Mouse (Mus musculus) limb, embryonic 14.5 days (tissue): ENCODE data around the gene Gale. TPM values are rescaled to one million over a fixed set of nuclear protein-coding genes. Genes with fewer than 3 reads are reported as not detected.

ENCODE experiments used
- ATAC-seq: fragments of 200-750 bp; cut with Nextera tagmentation; 2 replicates; pipeline ENCODE4 v1.8.0; 2017; ENCODE audit warnings: low read depth, moderate number of reproducible peaks, moderate TSS enrichment; ENCODE audit not compliant: low FRiP score
- DNase-seq: peaks from one replicate; pipeline ENCODE4 v3.0.0-alpha.2; 2015; ENCODE audit warnings: low spot score
- H3K27ac ChIP-seq: fragments of 300-500 bp; sonication (generic); replicated peaks from 2 replicates; pipeline ENCODE4 v1.5.1; 2014; ENCODE audit warnings: low read depth, mild to moderate bottlenecking, low read length, moderate library complexity, mixed read lengths
- H3K27me3 ChIP-seq: fragments of 300-500 bp; sonication (generic); 2 replicates; pipeline ENCODE4 v1.6.1; 2014; ENCODE audit warnings: low read length, mixed read lengths; ENCODE audit not compliant: control insufficient read depth, insufficient read depth
- H3K36me3 ChIP-seq: fragments of 300-500 bp; sonication (generic); 2 replicates; pipeline ENCODE4 v1.6.1; 2014; ENCODE audit warnings: mild to moderate bottlenecking, low read length, moderate library complexity, mixed read lengths; ENCODE audit not compliant: control insufficient read depth, insufficient read depth
- H3K4me1 ChIP-seq: fragments of 300-500 bp; sonication (generic); 2 replicates; pipeline ENCODE4 v1.6.1; 2014; ENCODE audit warnings: antibody characterized with exemption, low read length, mixed read lengths; ENCODE audit not compliant: control insufficient read depth, insufficient read depth
- H3K4me2 ChIP-seq: fragments of 300-500 bp; sonication (generic); replicated peaks from 2 replicates; pipeline ENCODE4 v1.6.1; 2014; ENCODE audit warnings: low read depth, mild to moderate bottlenecking, low read length, moderate library complexity; ENCODE audit not compliant: severe bottlenecking
- H3K4me3 ChIP-seq: fragments of 300-500 bp; sonication (generic); replicated peaks from 2 replicates; pipeline ENCODE4 v1.5.1; 2014; ENCODE audit warnings: low read length
- H3K9ac ChIP-seq: fragments of 300-500 bp; sonication (generic); 2 replicates; pipeline ENCODE4 v1.6.1; 2014; ENCODE audit warnings: mild to moderate bottlenecking, low read depth, low read length, moderate library complexity; ENCODE audit not compliant: severe bottlenecking
- H3K9me3 ChIP-seq: fragments of 300-500 bp; sonication (generic); 2 replicates; pipeline ENCODE4 v1.6.1; 2016; ENCODE audit warnings: low read length; ENCODE audit not compliant: control insufficient read depth
- POLR2A ChIP-seq: fragments of 200-500 bp; IDR thresholded peaks from 2 replicates; pipeline ENCODE4 v1.8.0; 2012; ENCODE audit warnings: inconsistent platforms, mild to moderate bottlenecking, moderate library complexity, borderline replicate concordance; ENCODE audit not compliant: insufficient read depth, insufficient read length; ENCODE audit errors: extremely low read depth
- WGBS: fragments of 180-500 bp; shearing (Covaris S2); extraction: QIAGEN DNeasy Blood & Tissue Kit; methylation state at CpG from one replicate; pipeline ENCODE4 v1.1.7; 2014; 5-methylcytosine and 5-hydroxymethylcytosine counted together
- polyA plus RNA-seq, 2 experiments: library from polyadenylated mRNA; depleted of rRNA in 1 of 2; stranded (reverse) in 1 of 2; unstranded in 1 of 2; fragments of >200 nt; fragmentation: Nextera tagmentation in 1 of 2; extraction: Ambion mirVana in 1 of 2; gene quantifications; 2 replicates each; pipeline versions ENCODE4 v1.2.1 to v1.2.3; 2012 to 2014

Gale gene
- polyA plus RNA-seq, 2 experiments, result 59.3 to 83.7 TPM

- peak within 1 kb of the TSS; percentile 79 for H3K4me2 ChIP-seq
- peak within 1 kb of the TSS; percentile 77 for H3K27ac ChIP-seq
- peaks cover 22% of the 10 kb centered on the region for H3K36me3 ChIP-seq
- ATAC-seq (peak; percentile 88), DNase-seq (peak; percentile 87)
- under 1% methylated on average over 53 of the region's 81 CpGs for WGBS
- H3K9ac ChIP-seq, result peak within 1 kb of the TSS; percentile 90
- no peaks in the 10 kb centered on the region for H3K27me3 ChIP-seq
- H3K4me1 ChIP-seq, result peaks cover 11% of the 10 kb centered on the region
- peak; percentile 89; the same call in 1 of the 2 replicates for TF ChIP-seq POLR2A
- peak within 1 kb of the TSS; percentile 93 for H3K4me3 ChIP-seq
- H3K9me3 ChIP-seq, result no peaks in the 10 kb centered on the region
These were observed 23.6 kb downstream of the Gale start, which contains the start of gene Pithd1 for GRCm38 (mm10) chr4:135986943-135987710. Pithd1 (minus strand) TSS chr4:135987264.

DNA sequence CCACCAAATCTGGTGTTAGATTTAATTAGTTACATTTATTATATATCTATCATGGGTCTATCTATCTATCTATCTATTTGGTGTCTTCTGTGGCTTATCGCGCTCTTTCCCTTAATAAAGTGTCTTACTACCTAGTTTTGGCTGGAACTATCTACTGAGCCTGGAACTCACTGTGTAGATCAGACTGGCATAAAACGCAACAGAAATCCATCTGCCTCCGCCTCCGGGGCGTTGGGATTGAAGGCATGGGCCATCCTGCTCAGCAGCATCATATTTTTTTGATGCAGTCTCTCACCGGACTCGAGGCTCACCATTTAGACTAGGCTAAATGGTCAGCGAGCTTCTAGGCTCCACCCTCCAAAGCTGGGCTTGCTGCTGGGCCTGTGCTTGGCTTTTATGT, 24.2 kb downstream of the Gale start:
- ATAC-seq, result no peak
- Histone ChIP-seq H3K9me3 (no peaks in the 10 kb centered on the region), H3K4me3 (peak overlapping the region; percentile 93), H3K36me3 (peaks cover 22% of the 10 kb centered on the region), H3K4me1 (peaks cover 11% of the 10 kb centered on the region), H3K9ac (peak overlapping the region; percentile 90), H3K4me2 (peak overlapping the region; percentile 79), H3K27me3 (no peaks in the 10 kb centered on the region), H3K27ac (peak overlapping the region; percentile 77)
- no peak for DNase-seq
- WGBS, result 64% methylated on average over 9 of the region's 9 CpGs
- no peak for TF ChIP-seq POLR2A

DNA sequence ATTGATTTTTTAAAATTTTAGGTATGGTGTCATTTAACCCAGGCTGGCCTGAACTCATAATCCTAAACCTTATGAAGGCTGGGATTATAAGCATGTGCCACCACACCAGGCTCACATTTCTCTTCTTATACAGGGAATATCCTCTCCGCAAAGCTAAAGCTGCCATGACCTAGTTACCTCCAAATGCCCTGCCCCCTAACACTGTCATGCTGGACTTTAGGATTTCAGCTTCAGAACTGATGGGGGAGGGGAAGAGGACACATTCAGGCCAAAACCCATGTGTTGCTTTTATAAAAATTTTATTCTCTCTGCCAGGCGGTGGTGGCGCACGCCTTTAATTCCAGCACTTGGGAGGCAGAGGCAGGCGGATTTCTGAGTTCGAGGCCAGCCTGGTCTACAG, 30.4 kb downstream of the Gale start:
- no peaks in the 10 kb centered on the region for H3K4me1 ChIP-seq
- no peak for DNase-seq
- peaks cover 6% of the 10 kb centered on the region; the same call in 1 of the 2 replicates for H3K9me3 ChIP-seq
- 90% methylated on average over 6 of the region's 6 CpGs for WGBS
- H3K36me3 ChIP-seq, result no peaks in the 10 kb centered on the region
- no peak for ATAC-seq
- H3K9ac ChIP-seq, result no peak overlapping the region
- H3K27me3 ChIP-seq, result no peaks in the 10 kb centered on the region
- H3K4me2 ChIP-seq, result no peak overlapping the region
- TF ChIP-seq POLR2A, result no peak
- H3K4me3 ChIP-seq, result no peak overlapping the region
- H3K27ac ChIP-seq, result no peak overlapping the region

DNA sequence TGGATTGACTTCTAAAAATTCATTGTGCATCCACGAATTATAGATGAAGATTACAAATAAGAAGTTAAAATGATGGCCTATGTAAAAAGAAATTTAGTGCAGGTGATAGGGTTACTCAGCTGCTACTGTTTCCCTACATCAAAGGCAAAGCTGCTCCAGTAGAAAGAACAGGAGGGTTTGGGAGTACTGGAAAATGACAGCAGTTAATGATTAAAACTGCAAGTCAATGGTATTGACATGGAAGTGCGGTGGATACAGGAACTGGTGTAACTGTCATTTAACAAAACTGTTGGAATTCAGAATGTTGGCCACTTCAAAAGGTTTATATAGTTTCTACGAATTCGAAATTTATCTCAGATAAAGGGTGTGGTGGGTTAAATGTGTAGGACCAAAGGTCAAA, 31.6 kb downstream of the Gale start:
- Histone ChIP-seq H3K4me1 (no peaks in the 10 kb centered on the region), H3K9ac (no peak overlapping the region), H3K4me3 (no peak overlapping the region), H3K4me2 (no peak overlapping the region), H3K36me3 (no peaks in the 10 kb centered on the region), H3K9me3 (peaks cover 6% of the 10 kb centered on the region; the same call in 1 of the 2 replicates), H3K27ac (no peak overlapping the region), H3K27me3 (no peaks in the 10 kb centered on the region)
- WGBS, result 81% methylated on average over 4 of the region's 4 CpGs
- ATAC-seq (no peak), DNase-seq (no peak)
- no peak for TF ChIP-seq POLR2A

GRCm38 (mm10) chr4:136004107-136004675, 40.7 kb downstream of the Gale start:
- ATAC-seq (no peak), DNase-seq (no peak)
- no peaks in the 10 kb centered on the region for H3K27me3 ChIP-seq
- no peak overlapping the region for H3K4me2 ChIP-seq
- WGBS, result 89% methylated on average over 5 of the region's 5 CpGs
- no peaks in the 10 kb centered on the region for H3K4me1 ChIP-seq
- no peaks in the 10 kb centered on the region for H3K9me3 ChIP-seq
- no peak overlapping the region for H3K4me3 ChIP-seq
- no peak overlapping the region for H3K27ac ChIP-seq
- no peak overlapping the region for H3K9ac ChIP-seq
- TF ChIP-seq POLR2A, result no peak
- H3K36me3 ChIP-seq, result peaks cover 66% of the 10 kb centered on the region
